ENCODE assay signal across 19 mouse cellular contexts in genomic region chr17:46810672-46811071, GRCm38 (mm10). TPM values are rescaled to one million over a fixed set of nuclear protein-coding genes. Genes with fewer than 3 reads are reported as not detected.
DNase-seq lines count a peak whose midpoint lies in the region; TF ChIP-seq lines count a peak whose summit lies in the region.
"Had no signal": no experiment of that assay in that cellular context is flagged by ENCODE, and none has a peak within 500 bp of the region (broad histone marks: within the 10 kb centered on the region; RNA-seq: fewer than 3 reads in every experiment).

No protein-coding gene starts in this region.

- no peaks in the 10 kb centered on the region for H3K9me3 ChIP-seq in E14TG2a.4 (ENCODE audit: low read length)
- H3K9me3 ChIP-seq: embryonic facial prominence, embryonic 10.5 days; embryonic facial prominence, embryonic 12.5 days; forebrain, embryonic 13.5 days; forebrain, embryonic 15.5 days had no signal

- H3K36me3 ChIP-seq in E14TG2a.4 (ENCODE audit: insufficient read depth, low read length), result peaks cover 62% of the 10 kb centered on the region

- DNase-seq in ES-CJ7 (ENCODE audit: low read depth, low spot score) (peak; percentile 74), R1 (ENCODE audit: low read depth, low spot score) (peak; percentile 78)
- DNase-seq in heart, adult 18-20 months, result no peak
- DNase-seq in layer of hippocampus, adult 8-10 months (ENCODE audit: low spot score in 2 of 2), result no peak
- DNase-seq: adrenal gland, adult 8-10 months; adrenal gland, postnatal 14 days; adrenal gland, postnatal 36 days; B cell, adult 2 months; cerebellum, adult 11-12 months; cerebellum, adult 2 months; cerebellum, adult 9-10 months; cerebellum, postnatal 25 days; forebrain, postnatal 0 days had no signal

- no peaks in the 10 kb centered on the region for H3K27me3 ChIP-seq in E14TG2a.4 (ENCODE audit: insufficient read depth, low read length)
- H3K27me3 ChIP-seq: embryonic facial prominence, embryonic 12.5 days; forebrain, embryonic 13.5 days; forebrain, embryonic 15.5 days had no signal

- peak overlapping the region; percentile 88 for H3K4me3 ChIP-seq in E14TG2a.4 (replicated peaks; ENCODE audit: low read length)
- H3K4me3 ChIP-seq: embryonic facial prominence, embryonic 10.5 days; embryonic facial prominence, embryonic 12.5 days; forebrain, embryonic 13.5 days; forebrain, embryonic 15.5 days had no signal

- peaks cover 78% of the 10 kb centered on the region for H3K4me1 ChIP-seq in E14TG2a.4 (replicated peaks; ENCODE audit: low read depth, low read length)
- H3K4me1 ChIP-seq: embryonic facial prominence, embryonic 10.5 days; embryonic facial prominence, embryonic 12.5 days; forebrain, embryonic 13.5 days; forebrain, embryonic 15.5 days had no signal

- no peak for TF ChIP-seq CTCF in E14TG2a.4 (conservative IDR thresholded peaks at IDR 0.05; ENCODE audit: low read length)

RNA-seq across cellular contexts. Expression of gene Rpl7l1, which starts 28.2 kb away (rescaled TPM):
- 10 to 100 TPM; 59.8 to 61.8 TPM for total RNA-seq in heart, adult 18-20 months (2021)
- total RNA-seq in layer of hippocampus, adult 8-10 months (2022), result 10 to 100 TPM; 40.2 to 47.5 (median 45.0) TPM

RNA-seq across cellular contexts. Expression of gene 2310039H08Rik, which starts 38.2 kb away (rescaled TPM):
- 10 to 100 TPM; 24.4 to 29.4 TPM for total RNA-seq in heart, adult 18-20 months (2021)
- total RNA-seq in layer of hippocampus, adult 8-10 months (2022), result 1 to 10 TPM; 7.3 to 9.2 (median 8.7) TPM

RNA-seq across cellular contexts. Expression of gene Ptcra, which starts 47.2 kb away (rescaled TPM):
- not detected for total RNA-seq in heart, adult 18-20 months (2021)
- under 1 TPM in 2 of 4 experiments, not detected in 2; 0.29 to 0.49 TPM for total RNA-seq in layer of hippocampus, adult 8-10 months (2022)
- total RNA-seq: adrenal gland, adult 18-20 months; adrenal gland, adult 8-10 months; adrenal gland, postnatal 36 days; forebrain, postnatal 0 days had no signal

RNA-seq across cellular contexts. Expression of gene Bicral, which starts 47.6 kb away (rescaled TPM):
- 10 to 100 TPM in 1 of 2 experiments, 1 to 10 TPM in 1; 7.5 to 13.0 TPM for total RNA-seq in heart, adult 18-20 months (2021)
- total RNA-seq in layer of hippocampus, adult 8-10 months (2022), result 10 to 100 TPM; 51.9 to 67.7 (median 61.2) TPM

RNA-seq across cellular contexts. Expression of gene Cnpy3, which starts 58.7 kb away (rescaled TPM):
- 10 to 100 TPM; 16.5 to 18.2 TPM for total RNA-seq in heart, adult 18-20 months (2021)
- total RNA-seq in layer of hippocampus, adult 8-10 months (2022), result 10 to 100 TPM; 64.6 to 68.9 (median 67.9) TPM

Comparison
In these comparisons a context has a peak if more than half of its experiments do, and no peak if none do; other contexts are left out.
1. DNase-seq: peak in ES-CJ7 (single experiment) and R1 (single experiment); none in heart, adult 18-20 months (0 of 2) and layer of hippocampus, adult 8-10 months (0 of 2).